Mouse (Mus musculus): ENCODE data around the gene Trim9.
A peak's percentile ranks its signal among the peaks of the same experiment; 100 is the strongest.

Gene Trim9

GRCm38 (mm10) chr12:70251210-70251884 lies 96.1 kb downstream of the Trim9 start:
- no peak for DNase-seq (ENCODE audit: inconsistent ontology term)

GRCm38 (mm10) chr12:70249616-70250157 lies 97.7 kb downstream of the Trim9 start:
- no peak for DNase-seq (ENCODE audit: inconsistent ontology term)

GRCm38 (mm10) chr12:70247683-70248474 lies 99.5 kb downstream of the Trim9 start:
- DNase-seq (ENCODE audit: inconsistent ontology term), result no peak

- DNase-seq (ENCODE audit: inconsistent ontology term), result no peak
These were observed 104.9 kb downstream of the Trim9 start for GRCm38 (mm10) chr12:70242550-70242949.

- no peak for DNase-seq (ENCODE audit: inconsistent ontology term)
These were observed 107.7 kb downstream of the Trim9 start for GRCm38 (mm10) chr12:70239741-70240140.

- DNase-seq (ENCODE audit: inconsistent ontology term), result no peak
These were observed 108.8 kb downstream of the Trim9 start for GRCm38 (mm10) chr12:70238604-70239003.

- DNase-seq (ENCODE audit: inconsistent ontology term), result peak; percentile 79
These were observed 112.4 kb downstream of the Trim9 start for GRCm38 (mm10) chr12:70234938-70235484.

DNA sequence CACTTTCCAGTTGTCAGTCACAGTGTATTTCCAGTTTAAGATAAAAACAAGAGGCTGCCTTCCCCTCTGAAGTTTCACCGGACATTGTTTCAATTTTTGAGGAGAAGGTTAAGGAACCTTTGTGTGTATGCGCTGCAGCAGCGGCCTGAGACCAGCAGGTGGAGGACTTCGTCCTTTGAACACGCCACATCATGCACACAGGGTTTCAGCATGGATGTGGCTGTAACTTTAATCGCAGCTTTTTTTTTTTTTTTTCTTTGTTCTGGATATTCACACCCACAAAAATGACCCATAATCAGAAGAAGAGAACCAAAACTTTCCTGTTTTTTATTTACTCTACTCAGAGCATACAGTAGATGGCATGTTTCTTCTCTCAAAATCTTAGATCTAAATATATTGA lies 113.0 kb downstream of the Trim9 start:
- DNase-seq (ENCODE audit: inconsistent ontology term), result peak; percentile 56

GRCm38 (mm10) chr12:70233637-70234315 lies 113.6 kb downstream of the Trim9 start:
- DNase-seq (ENCODE audit: inconsistent ontology term), result no peak

DNA sequence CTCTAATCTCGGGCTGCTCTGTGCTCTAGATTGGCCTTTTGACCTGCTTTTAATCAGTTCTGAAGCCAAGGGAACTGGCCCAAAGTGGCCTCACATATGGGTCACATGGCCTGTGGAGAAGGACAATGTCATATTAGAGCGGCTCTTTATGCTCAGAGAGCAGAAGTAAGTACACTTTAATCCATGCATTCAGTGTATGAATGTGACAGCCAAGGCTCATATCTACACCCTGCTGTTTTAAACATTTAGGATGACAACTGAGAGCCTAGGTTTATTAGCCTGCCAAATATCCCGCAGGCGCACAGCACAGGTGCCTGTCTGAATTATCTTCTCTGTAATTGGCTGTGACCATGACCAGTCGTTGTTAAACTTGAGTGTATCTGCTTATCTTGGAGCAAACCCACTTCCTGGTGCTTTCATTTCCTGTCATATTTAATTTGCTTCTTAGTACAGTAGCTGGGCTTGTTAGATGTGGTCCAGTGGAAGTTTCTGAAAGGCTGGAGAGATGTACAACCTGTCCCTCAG lies 115.3 kb downstream of the Trim9 start:
- DNase-seq (ENCODE audit: inconsistent ontology term), result peak; percentile 67

- DNase-seq (ENCODE audit: inconsistent ontology term), result peak; percentile 47
These were observed 116.1 kb downstream of the Trim9 start, which contains the start of gene Pygl for GRCm38 (mm10) chr12:70231294-70231693. Gene Pygl, minus strand, starts transcription at chr12:70231488.

DNA sequence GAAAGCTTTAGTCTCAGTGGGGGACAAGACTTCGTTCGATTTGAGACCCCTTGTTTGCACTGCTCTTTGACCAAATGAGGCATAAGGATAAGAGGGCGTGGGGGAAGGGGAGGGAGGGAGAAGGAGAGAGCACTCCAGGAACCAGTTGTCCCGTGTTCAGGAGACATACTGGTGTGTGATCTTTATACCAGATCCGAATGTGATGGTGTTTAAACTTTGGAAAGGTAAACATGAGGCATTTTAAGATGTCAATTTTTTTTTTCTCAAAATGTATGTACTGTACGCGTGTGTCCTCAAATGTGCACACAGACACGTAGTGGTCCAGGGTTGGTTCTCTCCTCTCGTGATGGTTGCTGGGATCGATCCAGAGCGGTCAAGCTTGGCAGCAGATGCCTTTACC lies 119.3 kb downstream of the Trim9 start:
- no peak for DNase-seq (ENCODE audit: inconsistent ontology term)

GRCm38 (mm10) chr12:70227121-70227932 lies 120.1 kb downstream of the Trim9 start:
- peak; percentile 84 for DNase-seq (ENCODE audit: inconsistent ontology term)

- DNase-seq (ENCODE audit: inconsistent ontology term), result no peak
These were observed 120.8 kb downstream of the Trim9 start for GRCm38 (mm10) chr12:70226655-70227054.

GRCm38 (mm10) chr12:70223331-70223730 lies 124.1 kb downstream of the Trim9 start:
- no peak for DNase-seq (ENCODE audit: inconsistent ontology term)

DNA sequence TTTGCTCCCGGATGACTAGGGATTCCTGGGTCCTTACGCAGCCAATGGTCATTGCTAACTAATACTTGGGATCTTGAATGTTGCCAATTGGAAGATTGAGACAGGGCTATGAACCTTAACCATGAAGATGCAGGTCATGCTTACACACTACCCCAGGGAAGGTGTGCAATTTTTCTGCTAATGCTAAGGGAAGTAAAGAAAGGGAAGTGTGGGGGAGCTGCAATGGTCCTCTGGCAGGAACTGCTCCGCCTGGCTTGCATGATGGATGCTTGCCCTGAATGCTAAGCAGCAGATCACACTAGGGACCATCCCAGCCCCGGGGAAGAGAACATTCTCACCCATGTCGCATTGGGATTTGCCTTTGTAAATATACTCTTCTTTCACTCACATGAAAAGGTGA lies 126.0 kb downstream of the Trim9 start:
- DNase-seq (ENCODE audit: inconsistent ontology term), result no peak

DNA sequence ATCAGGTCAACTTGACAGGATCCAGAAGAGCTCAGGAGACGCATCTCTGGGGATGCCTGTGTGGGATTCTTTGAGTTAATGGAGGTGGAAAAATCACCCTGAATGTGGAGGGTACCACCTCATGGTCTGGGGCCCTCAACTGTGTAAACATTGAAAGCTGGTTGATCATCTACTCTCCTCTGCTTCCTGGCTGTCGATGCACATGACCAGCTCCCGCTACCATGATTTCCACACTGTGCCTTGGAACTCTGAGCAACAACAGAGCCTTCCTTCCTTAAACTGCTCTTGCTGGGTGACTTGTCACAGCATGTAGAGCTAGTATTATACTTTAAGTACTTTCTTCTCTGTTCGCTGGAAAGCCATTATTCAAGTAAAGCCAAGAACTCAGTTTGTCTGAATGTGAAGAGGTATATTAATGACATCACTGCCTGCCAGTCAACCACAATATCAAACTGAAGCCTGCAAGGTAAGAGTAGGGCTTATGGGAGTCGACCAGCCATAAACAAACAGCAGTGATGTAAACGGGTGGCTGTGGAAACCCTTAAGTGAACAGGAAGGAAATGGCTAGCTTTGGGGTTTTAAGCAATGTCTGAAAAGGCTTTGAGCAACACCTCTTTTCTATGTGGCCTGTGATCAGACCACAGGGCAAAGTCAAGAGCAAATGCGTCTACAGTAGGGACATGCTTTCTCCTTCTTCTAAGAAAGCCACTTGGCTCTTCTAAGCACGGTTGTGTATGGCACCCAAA lies 128.4 kb downstream of the Trim9 start:
- no peak for DNase-seq (ENCODE audit: inconsistent ontology term)

- DNase-seq (ENCODE audit: inconsistent ontology term), result no peak
These were observed 131.1 kb downstream of the Trim9 start for GRCm38 (mm10) chr12:70216229-70216800.

DNA sequence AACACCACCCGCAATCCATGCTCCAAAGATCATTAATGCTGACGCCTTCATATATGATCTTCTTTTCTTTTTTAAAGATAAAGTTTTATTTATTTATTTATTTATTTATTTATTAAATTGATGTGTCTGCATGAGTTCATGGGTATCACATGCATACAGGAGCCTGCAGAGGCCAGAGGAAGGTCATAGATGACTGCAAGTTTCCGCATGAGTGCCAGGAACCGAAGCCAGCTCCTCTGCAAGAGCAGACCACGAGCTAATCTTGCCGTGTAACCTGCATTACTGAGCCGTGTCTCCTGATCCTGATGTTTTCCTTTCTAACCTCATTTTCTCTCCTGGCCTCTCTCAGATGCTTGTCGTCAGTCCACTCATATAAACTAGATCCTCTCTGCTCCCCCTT lies 133.1 kb downstream of the Trim9 start:
- no peak for DNase-seq (ENCODE audit: inconsistent ontology term)

DNA sequence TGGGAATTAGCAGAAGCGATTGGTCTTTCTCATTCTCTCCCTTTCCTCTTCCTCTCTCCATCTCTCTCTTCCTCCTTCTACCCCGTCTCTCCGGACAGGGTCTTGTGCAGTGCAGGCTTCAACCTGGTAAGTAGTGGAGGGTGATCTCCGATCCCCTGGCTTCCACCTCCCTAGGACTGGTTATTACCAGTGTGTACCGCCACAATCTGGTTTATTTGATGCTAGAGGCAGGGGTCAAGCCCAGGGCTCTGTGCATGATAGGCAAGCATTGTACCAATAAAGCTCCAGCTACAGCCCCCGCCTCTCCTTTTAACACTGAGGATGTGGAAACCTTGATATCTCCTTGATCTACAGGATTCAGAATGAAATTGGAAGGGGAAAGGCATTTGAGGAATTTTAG lies 133.8 kb downstream of the Trim9 start:
- no peak for DNase-seq (ENCODE audit: inconsistent ontology term)
